Mouse (Mus musculus) E14TG2a.4 (cell line): Measurements from ENCODE around the gene Olfr223.

Source experiments
- CTCF ChIP-seq: conservative IDR thresholded peaks from 2 replicates; pipeline ENCODE4 v1.5.1; 2014; ENCODE audit warnings: low read length
- POU5F1 ChIP-seq: IDR thresholded peaks from 2 replicates; pipeline ENCODE4 v1.6.1; 2014; ENCODE audit warnings: low read length, borderline replicate concordance

DNA sequence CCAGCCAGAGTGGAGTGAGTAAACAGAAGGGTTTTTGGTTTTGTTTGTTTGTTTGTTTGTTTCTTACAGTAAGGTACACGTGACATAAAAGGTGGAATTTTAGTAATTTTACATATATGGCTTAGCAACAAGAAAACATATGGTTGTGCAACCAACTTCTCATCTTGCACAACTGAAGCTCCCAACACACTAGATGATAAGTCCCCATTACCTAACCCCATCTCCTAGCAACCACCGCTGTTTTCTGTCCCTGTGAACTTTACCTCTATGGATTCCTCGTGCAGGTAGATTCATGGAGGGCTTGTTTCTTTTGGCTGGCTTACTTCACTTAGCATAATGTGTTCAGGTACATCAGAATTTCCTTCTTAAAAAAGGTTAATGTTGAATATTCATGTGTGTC, 49.7 kb downstream of the Olfr223 start:
- no peak for TF ChIP-seq CTCF
- TF ChIP-seq POU5F1, result no peak
